Mouse (Mus musculus) ES-Bruce4 (cell line): ENCODE data around the gene Lenep. TPM values are rescaled to one million over a fixed set of nuclear protein-coding genes. Genes with fewer than 3 reads are reported as not detected.

Experiments used
- H3K27ac ChIP-seq: 2 replicates; pipeline ENCODE4 v1.5.1; 2012; ENCODE audit warnings: low read length, inconsistent platforms; ENCODE audit not compliant: insufficient read depth
- H3K27me3 ChIP-seq: 2 replicates; pipeline ENCODE4 v1.6.1; 2012; ENCODE audit warnings: mild to moderate bottlenecking, low read length, inconsistent platforms; ENCODE audit not compliant: control insufficient read depth, poor library complexity, insufficient read depth, severe bottlenecking
- H3K36me3 ChIP-seq: 2 replicates; pipeline ENCODE4 v1.6.1; 2012; ENCODE audit warnings: inconsistent platforms, mild to moderate bottlenecking, low read length, moderate library complexity; ENCODE audit not compliant: control insufficient read depth, poor library complexity, insufficient read depth, severe bottlenecking
- H3K4me1 ChIP-seq: one replicate; pipeline ENCODE4 v1.8.1; 2011; ENCODE audit warnings: low read length; ENCODE audit not compliant: control insufficient read depth, insufficient read depth
- H3K4me3 ChIP-seq: 2 replicates; pipeline ENCODE4 v1.5.1; 2011; ENCODE audit warnings: low read depth, mild to moderate bottlenecking, low read length
- H3K9ac ChIP-seq: 2 replicates; pipeline ENCODE4 v1.6.1; 2012; ENCODE audit warnings: low read depth, mild to moderate bottlenecking, inconsistent platforms; ENCODE audit not compliant: poor library complexity, severe bottlenecking
- H3K9me3 ChIP-seq: replicated peaks from 2 replicates; pipeline ENCODE4 v1.6.1; 2012; ENCODE audit warnings: mild to moderate bottlenecking, low read length, inconsistent platforms; ENCODE audit not compliant: control insufficient read depth, poor library complexity, insufficient read depth, severe bottlenecking
- CTCF ChIP-seq: IDR thresholded peaks from one replicate; pipeline ENCODE4 v1.8.1; 2011; ENCODE audit warnings: low read depth, low read length
- EP300 ChIP-seq: IDR thresholded peaks from 2 replicates; pipeline ENCODE4 v1.6.1; 2011; ENCODE audit warnings: low read depth, low read length; ENCODE audit not compliant: insufficient read depth
- POLR2A ChIP-seq: IDR thresholded peaks from one replicate; pipeline ENCODE4 v1.8.1; 2011; ENCODE audit warnings: low read length; ENCODE audit not compliant: insufficient read depth
- polyA plus RNA-seq: library from polyadenylated mRNA; stranded (reverse); fragments of >200 nt; gene quantifications from 2 replicates; pipeline ENCODE4 v1.2.4, GENCODE M21; 2011; ENCODE audit warnings: low read depth; ENCODE audit not compliant: missing spikeins, insufficient read depth, insufficient read length

Gene Lenep
- polyA plus RNA-seq, 1 experiment, result not detected

DNA sequence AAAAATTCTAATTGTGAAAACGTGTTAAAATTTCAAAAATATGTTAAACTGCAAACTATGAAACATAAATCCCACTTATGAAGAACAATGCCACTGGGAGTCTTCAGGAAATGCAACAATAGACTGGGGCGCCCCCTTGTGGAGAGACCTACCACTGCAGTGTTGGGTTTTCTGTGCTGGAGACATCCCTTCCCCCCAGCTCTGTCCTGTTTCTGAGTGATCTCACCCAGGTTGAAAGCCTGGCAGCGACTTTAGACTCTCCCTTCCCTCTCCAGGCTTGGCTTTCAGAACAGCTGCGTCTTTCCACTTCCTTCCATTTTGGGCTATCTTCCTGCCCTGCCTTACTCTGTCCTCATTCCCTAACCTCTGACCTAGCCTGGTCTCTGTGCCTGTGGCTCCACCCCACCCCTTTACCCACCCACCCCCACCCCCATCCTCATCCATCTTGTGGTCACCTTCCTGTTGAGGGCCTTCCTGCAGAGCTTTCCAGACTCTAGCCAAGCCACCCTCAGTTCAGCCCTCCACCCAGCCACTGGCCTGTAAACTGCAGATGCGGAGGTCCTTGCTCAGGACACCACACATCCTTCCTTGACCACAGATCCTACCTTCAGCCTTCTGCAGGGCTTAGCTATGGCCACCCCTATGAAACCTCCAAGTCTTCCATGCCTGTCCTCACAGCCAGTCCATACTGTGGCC lies 47.6 kb downstream of the Lenep start:
- H3K27ac ChIP-seq, result no peak overlapping the region
- H3K9me3 ChIP-seq, result no peaks in the 10 kb centered on the region
- H3K4me3 ChIP-seq, result no peak overlapping the region

DNA sequence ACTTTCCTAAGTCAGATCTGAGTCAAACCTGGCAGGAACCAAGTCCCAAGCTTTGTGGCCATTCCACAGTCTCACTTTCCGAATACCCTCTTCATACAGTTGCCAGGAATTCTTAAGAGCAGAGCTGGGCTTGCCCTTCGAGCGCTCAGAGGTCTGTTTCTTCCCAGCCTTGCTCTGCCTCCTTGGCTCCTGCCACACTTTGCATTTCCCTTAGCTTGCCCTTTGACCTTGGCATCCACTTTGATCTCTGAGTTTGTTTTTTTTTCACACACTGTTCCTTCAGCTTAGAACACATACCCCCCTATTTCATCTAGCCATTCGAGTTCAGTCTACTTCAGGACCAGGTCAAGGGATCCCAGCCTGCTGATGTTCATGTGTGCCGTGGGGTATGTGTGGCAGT lies 51.3 kb downstream of the Lenep start:
- Histone ChIP-seq H3K4me1 (no peaks in the 10 kb centered on the region), H3K36me3 (no peaks in the 10 kb centered on the region), H3K9ac (no peak overlapping the region), H3K4me3 (no peak overlapping the region), H3K9me3 (no peaks in the 10 kb centered on the region), H3K27me3 (no peaks in the 10 kb centered on the region), H3K27ac (no peak overlapping the region)
- TF ChIP-seq CTCF, result no peak
- no peak for TF ChIP-seq EP300
- TF ChIP-seq POLR2A, result no peak

More for the DNA sequence above, 47.6 kb downstream of the Lenep start:
- no peak overlapping the region for H3K9ac ChIP-seq
- peak; percentile 75 for TF ChIP-seq CTCF
- TF ChIP-seq EP300, result no peak
- H3K4me1 ChIP-seq, result no peaks in the 10 kb centered on the region
- H3K27me3 ChIP-seq, result no peaks in the 10 kb centered on the region
- no peaks in the 10 kb centered on the region for H3K36me3 ChIP-seq

Other genes with a start within 250 kb of the Lenep start
- gene Hcn3, start 242.6 kb downstream of the Lenep start, polyA plus RNA-seq, result 2.2 and 4.7 TPM in 2 replicates
- gene Clk2, start 238.0 kb downstream of the Lenep start, polyA plus RNA-seq, result 79.4 and 82.9 TPM in 2 replicates
- gene Scamp3, start 225.3 kb downstream of the Lenep start, polyA plus RNA-seq, result 74.8 and 75.7 TPM in 2 replicates
- 21.7 and 25.7 TPM in 2 replicates for gene Fam189b, start 219.7 kb downstream of the Lenep start, polyA plus RNA-seq
- gene Gba, start 199.9 kb downstream of the Lenep start, polyA plus RNA-seq, result 31.5 and 32.6 TPM in 2 replicates
- 8.1 and 10.4 TPM in 2 replicates for gene Thbs3, start 187.6 kb downstream of the Lenep start, polyA plus RNA-seq
- 136 and 143 TPM in 2 replicates for gene Mtx1, start 175.7 kb downstream of the Lenep start, polyA plus RNA-seq
- gene Muc1, start 173.7 kb downstream of the Lenep start, polyA plus RNA-seq, result 1.5 and 1.6 TPM in 2 replicates
- 163 and 164 TPM in 2 replicates for gene Krtcap2, start 156.8 kb downstream of the Lenep start, polyA plus RNA-seq
- gene Trim46, start 156.5 kb downstream of the Lenep start, polyA plus RNA-seq, result 5.7 and 7.1 TPM in 2 replicates
- 36.7 and 59.9 TPM in 2 replicates for gene Dpm3, start 143.4 kb downstream of the Lenep start, polyA plus RNA-seq
- 34.5 and 35.7 TPM in 2 replicates for gene Slc50a1, start 132.2 kb downstream of the Lenep start, polyA plus RNA-seq
- gene Efna1, start 121.7 kb downstream of the Lenep start, polyA plus RNA-seq, result 8.3 and 11.0 TPM in 2 replicates
- 17.2 and 18.9 TPM in 2 replicates for gene Efna3, start 79.8 kb downstream of the Lenep start, polyA plus RNA-seq
- gene Efna4, start 64.8 kb downstream of the Lenep start, polyA plus RNA-seq, result 14.6 and 16.7 TPM in 2 replicates
- gene Adam15, start 52.8 kb downstream of the Lenep start, polyA plus RNA-seq, result 25.2 TPM in 2 replicates
- gene Dcst2, start 40.8 kb downstream of the Lenep start, polyA plus RNA-seq, result 0.25 and 0.29 TPM in 2 replicates
- gene Dcst1, start 37.5 kb downstream of the Lenep start, polyA plus RNA-seq, result not detected in 2 replicates
- 35.1 and 35.7 TPM in 2 replicates for gene Zbtb7b, start 8.0 kb downstream of the Lenep start, polyA plus RNA-seq
- gene Flad1, start 9.1 kb upstream of the Lenep start, polyA plus RNA-seq, result 16.5 and 25.1 TPM in 2 replicates
- 290 and 304 TPM in 2 replicates for gene Cks1b, start 15.6 kb upstream of the Lenep start, polyA plus RNA-seq
- gene Shc1, start 15.7 kb upstream of the Lenep start, polyA plus RNA-seq, result 87.4 and 88.9 TPM in 2 replicates
- 41.7 and 43.3 TPM in 2 replicates for gene Pygo2, start 27.4 kb upstream of the Lenep start, polyA plus RNA-seq
- 12.2 and 13.6 TPM in 2 replicates for gene Pbxip1, start 33.9 kb upstream of the Lenep start, polyA plus RNA-seq
- gene Pmvk, start 51.7 kb upstream of the Lenep start, polyA plus RNA-seq, result 48.3 and 51.9 TPM in 2 replicates
- 0.93 and 1.0 TPM in 2 replicates for gene Kcnn3, start 117.4 kb upstream of the Lenep start, polyA plus RNA-seq